Mouse (Mus musculus) skeletal muscle tissue, postnatal 0 days (tissue): Measurements from ENCODE around the gene Ppcs. TPM values are rescaled to one million over a fixed set of nuclear protein-coding genes. Genes with fewer than 3 reads are reported as not detected.

Experiments
- polyA plus RNA-seq: library from polyadenylated mRNA; unstranded; fragments of >200 nt; fragmentation: Nextera tagmentation; extraction: Ambion mirVana; gene quantifications from 2 replicates; pipeline ENCODE4 v1.2.1, GENCODE M21; 2015

The Ppcs gene
- 15.8 and 16.3 TPM in 2 replicates for polyA plus RNA-seq

GRCm38 (mm10) chr4:119422294-119422964 is at the start of gene Ppcs, which contains the start of gene Zmynd12:
Ppcs (minus strand) TSS chr4:119422420.
Zmynd12 (plus strand) TSS chr4:119422814.

DNA sequence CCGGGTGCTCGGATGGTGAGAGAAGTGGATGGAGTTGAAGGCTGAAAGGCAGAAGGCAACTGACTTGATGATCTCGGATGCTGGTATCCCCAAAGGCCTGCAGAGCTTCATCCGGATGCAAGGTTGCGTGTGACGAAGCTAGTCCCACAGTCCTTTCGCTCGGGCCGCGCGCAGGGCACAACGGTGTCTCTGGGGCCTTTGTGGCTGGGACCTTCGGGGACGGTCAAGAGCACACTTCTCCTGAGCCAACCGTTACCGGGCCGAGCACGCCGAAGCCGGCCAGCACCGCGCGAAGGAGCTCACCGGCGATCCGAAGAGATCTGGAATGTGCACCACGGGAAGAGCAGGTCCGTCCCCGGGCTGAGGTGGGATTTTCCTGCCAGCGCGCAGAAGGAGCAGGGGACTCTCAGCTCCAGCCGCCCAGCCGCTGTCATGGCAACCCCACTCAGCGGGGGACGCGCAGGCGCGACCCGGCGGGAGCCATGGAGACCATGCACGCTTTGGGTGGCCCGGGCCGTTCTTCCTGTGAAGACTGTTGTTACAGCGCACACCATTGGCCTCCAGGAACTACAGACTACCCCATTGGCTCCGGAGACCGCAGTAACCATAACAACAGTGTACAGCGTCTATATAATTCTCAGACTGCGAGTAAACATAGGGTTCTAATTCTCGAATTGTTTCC is 7.0 kb downstream of the Ppcs start, which contains the start of gene Ccdc30:
Gene Ccdc30 (minus strand): TSS at position 450 of the 682 bp plus-strand sequence.

Other genes starting within 250 kb of the Ppcs start
- gene Zfp691, start 248.2 kb downstream of the Ppcs start, polyA plus RNA-seq: 7.5 and 8.4 TPM in 2 replicates
- gene Ermap, start 232.4 kb downstream of the Ppcs start, polyA plus RNA-seq: 0.78 and 0.97 TPM in 2 replicates
- gene Svbp, start 227.1 kb downstream of the Ppcs start, polyA plus RNA-seq: 158 and 171 TPM in 2 replicates
- 0.16 and 0.29 TPM in 2 replicates for gene Tmem269, start 204.2 kb downstream of the Ppcs start, polyA plus RNA-seq
- 14.3 and 17.2 TPM in 2 replicates for gene AU022252, start 189.7 kb downstream of the Ppcs start, polyA plus RNA-seq
- gene P3h1, start 189.5 kb downstream of the Ppcs start, polyA plus RNA-seq: 31.1 and 34.0 TPM in 2 replicates
- gene Cldn19, start 167.0 kb downstream of the Ppcs start, polyA plus RNA-seq: 1.9 and 2.1 TPM in 2 replicates
- 418 and 526 TPM in 2 replicates for gene Ybx1, start 127.8 kb downstream of the Ppcs start, polyA plus RNA-seq
- 26.0 and 31.1 TPM in 2 replicates for gene Ppih, start 101.9 kb downstream of the Ppcs start, polyA plus RNA-seq
- gene Ccdc30, start 6.9 kb downstream of the Ppcs start, polyA plus RNA-seq: 0.85 and 1.1 TPM in 2 replicates
- gene Zmynd12, start 394 bp upstream of the Ppcs start, polyA plus RNA-seq: 0.22 and 0.43 TPM in 2 replicates
- gene Rimkla, start 70.2 kb upstream of the Ppcs start, polyA plus RNA-seq: 0.26 and 0.60 TPM in 2 replicates
- gene Foxj3, start 114.6 kb upstream of the Ppcs start, polyA plus RNA-seq: 15.1 and 15.5 TPM in 2 replicates
- 6.6 and 7.1 TPM in 2 replicates for gene Frg2f1, start 117.1 kb upstream of the Ppcs start, polyA plus RNA-seq
- not detected in 2 replicates for gene Guca2a, start 215.3 kb upstream of the Ppcs start, polyA plus RNA-seq
- gene Guca2b, start 236.5 kb upstream of the Ppcs start, polyA plus RNA-seq: not detected in 2 replicates